Mouse (Mus musculus): ENCODE results near the gene Txndc17. TPM values are rescaled to one million over a fixed set of nuclear protein-coding genes. Genes with fewer than 3 reads are reported as not detected.

Gene Txndc17
- polyA plus RNA-seq, 1 experiment from 2014 or later = 184 TPM

- Histone ChIP-seq H3K4me1 (no peaks in the 10 kb centered on the region), H3K9ac (no peak overlapping the region), H3K27ac (no peak overlapping the region), H3K4me2 (no peak overlapping the region), H3K36me3 (no peaks in the 10 kb centered on the region), H3K27me3 (no peaks in the 10 kb centered on the region), H3K9me3 (no peaks in the 10 kb centered on the region), H3K4me3 (no peak overlapping the region)
- no peak for ATAC-seq (ENCODE audit: borderline replicate concordance, extremely low read depth, low FRiP score, low TSS enrichment)
- WGBS = 67% methylated on average over 10 of the region's 10 CpGs
Measured at GRCm38 (mm10) chr11:72226020-72226791, 18.9 kb downstream of the Txndc17 start.

DNA sequence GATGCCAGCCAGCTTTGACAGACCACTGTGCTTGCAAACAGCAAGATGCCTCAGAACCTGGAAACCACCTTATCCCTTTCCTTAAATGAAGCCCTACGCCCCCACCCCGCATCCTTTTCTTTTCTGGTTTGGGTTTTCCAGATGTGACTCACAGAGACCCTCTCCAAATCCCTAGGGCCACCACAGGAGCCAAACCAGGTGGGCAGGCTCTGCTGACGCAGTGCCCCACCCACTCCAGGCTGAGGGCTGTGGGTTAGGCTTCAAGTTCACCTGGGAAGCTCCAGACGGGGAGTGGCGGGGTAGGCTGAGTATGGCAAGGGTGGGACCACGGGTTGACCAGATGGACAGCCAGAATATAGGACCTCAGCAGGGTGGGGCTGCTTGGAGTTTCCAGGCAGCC is 19.6 kb downstream of the Txndc17 start:
- 73% methylated on average over 6 of the region's 6 CpGs for WGBS
- no peaks in the 10 kb centered on the region for H3K4me1 ChIP-seq
- H3K9me3 ChIP-seq = no peaks in the 10 kb centered on the region
- no peak overlapping the region for H3K9ac ChIP-seq
- H3K4me2 ChIP-seq = no peak overlapping the region
- no peaks in the 10 kb centered on the region for H3K36me3 ChIP-seq
- H3K27me3 ChIP-seq = no peaks in the 10 kb centered on the region
- no peak for ATAC-seq (ENCODE audit: borderline replicate concordance, extremely low read depth, low FRiP score, low TSS enrichment)
- no peak overlapping the region for H3K4me3 ChIP-seq
- H3K27ac ChIP-seq = no peak overlapping the region

DNA sequence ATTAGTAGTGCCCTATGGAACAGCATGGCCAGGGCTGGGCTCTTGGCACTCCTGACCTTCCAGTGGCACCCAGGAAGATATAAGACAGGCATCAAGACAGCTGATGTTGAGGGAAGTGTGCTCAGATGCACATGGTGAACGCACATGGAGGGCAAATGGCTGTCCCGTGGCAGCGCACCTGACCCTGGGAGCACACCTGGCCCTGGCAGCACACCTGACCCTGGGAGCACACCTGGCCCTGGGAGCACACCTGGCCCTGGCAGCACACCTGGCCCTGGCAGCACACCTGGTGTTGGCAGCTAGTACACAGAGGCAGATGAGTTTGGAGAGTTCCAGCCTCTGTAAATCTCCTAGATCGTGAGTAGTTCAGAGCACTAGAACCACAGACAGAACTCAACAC is 21.2 kb downstream of the Txndc17 start:
- H3K27ac ChIP-seq = no peak overlapping the region
- H3K9me3 ChIP-seq = no peaks in the 10 kb centered on the region
- H3K4me2 ChIP-seq = no peak overlapping the region
- H3K4me1 ChIP-seq = no peaks in the 10 kb centered on the region
- ATAC-seq (ENCODE audit: borderline replicate concordance, extremely low read depth, low FRiP score, low TSS enrichment) = no peak
- no peak overlapping the region for H3K9ac ChIP-seq
- H3K4me3 ChIP-seq = no peak overlapping the region
- no peaks in the 10 kb centered on the region for H3K36me3 ChIP-seq
- 90% methylated on average over 4 of the region's 4 CpGs for whole genome bisulfite sequencing
- no peaks in the 10 kb centered on the region for H3K27me3 ChIP-seq

- Histone ChIP-seq H3K4me2 (no peak overlapping the region), H3K36me3 (no peaks in the 10 kb centered on the region), H3K4me1 (no peaks in the 10 kb centered on the region), H3K27ac (no peak overlapping the region), H3K9me3 (no peaks in the 10 kb centered on the region), H3K27me3 (no peaks in the 10 kb centered on the region), H3K9ac (no peak overlapping the region), H3K4me3 (no peak overlapping the region)
- WGBS = 83% methylated on average over 7 of the region's 7 CpGs
- ATAC-seq (ENCODE audit: borderline replicate concordance, extremely low read depth, low FRiP score, low TSS enrichment) = no peak
Measured at GRCm38 (mm10) chr11:72232068-72232467, 24.7 kb downstream of the Txndc17 start.

GRCm38 (mm10) chr11:72232991-72233390 is 25.6 kb downstream of the Txndc17 start:
- no peak overlapping the region for H3K27ac ChIP-seq
- no peak overlapping the region for H3K4me3 ChIP-seq
- no peaks in the 10 kb centered on the region for H3K27me3 ChIP-seq
- no peaks in the 10 kb centered on the region for H3K9me3 ChIP-seq
- no peak overlapping the region for H3K4me2 ChIP-seq
- no peak for ATAC-seq (ENCODE audit: borderline replicate concordance, extremely low read depth, low FRiP score, low TSS enrichment)
- H3K36me3 ChIP-seq = no peaks in the 10 kb centered on the region
- no peaks in the 10 kb centered on the region for H3K4me1 ChIP-seq
- H3K9ac ChIP-seq = no peak overlapping the region
- 42% methylated on average over 1 of the region's 1 CpGs for WGBS

- no peak overlapping the region for H3K9ac ChIP-seq
- WGBS = 62% methylated on average over 5 of the region's 5 CpGs
- no peaks in the 10 kb centered on the region for H3K36me3 ChIP-seq
- no peaks in the 10 kb centered on the region for H3K27me3 ChIP-seq
- H3K4me1 ChIP-seq = no peaks in the 10 kb centered on the region
- H3K27ac ChIP-seq = no peak overlapping the region
- H3K4me2 ChIP-seq = no peak overlapping the region
- ATAC-seq (ENCODE audit: borderline replicate concordance, extremely low read depth, low FRiP score, low TSS enrichment) = no peak
- no peaks in the 10 kb centered on the region for H3K9me3 ChIP-seq
- H3K4me3 ChIP-seq = no peak overlapping the region
Measured at GRCm38 (mm10) chr11:72234013-72234412, 26.7 kb downstream of the Txndc17 start.

DNA sequence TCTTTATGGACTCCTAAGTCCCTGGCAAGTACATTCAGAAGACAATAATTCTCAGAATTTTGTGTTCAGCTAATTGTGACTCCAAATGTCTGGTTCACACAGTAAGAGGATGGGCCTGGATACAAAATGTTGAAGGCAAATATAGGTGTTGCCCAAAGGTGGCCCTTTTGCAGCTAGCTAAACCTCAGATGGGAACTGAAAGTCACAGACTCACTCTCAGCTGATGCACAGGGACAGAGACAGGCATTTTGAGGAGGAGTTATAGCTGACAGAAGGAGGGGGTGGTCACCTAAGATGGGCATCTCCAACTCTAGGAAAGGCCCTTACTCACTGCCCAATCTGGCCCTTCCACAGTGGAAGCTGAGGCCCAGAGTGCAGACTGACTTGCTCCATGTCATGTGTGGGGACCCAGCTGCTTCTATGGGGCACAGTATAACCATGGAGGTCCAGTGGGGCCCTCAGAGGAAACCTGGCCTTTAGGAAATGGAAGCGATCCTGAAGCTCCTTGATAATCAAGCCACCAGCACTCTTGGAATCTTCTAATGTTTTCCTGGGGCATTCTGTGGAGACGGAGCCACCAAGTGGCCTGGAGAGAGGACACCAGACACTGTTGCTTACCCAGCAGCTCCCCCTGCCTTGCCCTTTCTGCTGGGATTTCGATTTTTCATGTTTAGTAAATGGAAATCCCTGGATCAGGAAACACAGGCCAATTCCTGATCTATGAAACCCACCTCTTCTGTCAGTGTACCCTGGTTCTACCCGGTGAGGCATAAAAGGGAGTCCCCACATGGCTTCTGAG is 32.9 kb downstream of the Txndc17 start:
- Histone ChIP-seq H3K4me1 (no peaks in the 10 kb centered on the region), H3K27ac (no peak overlapping the region), H3K4me2 (no peak overlapping the region), H3K9me3 (no peaks in the 10 kb centered on the region), H3K4me3 (no peak overlapping the region), H3K27me3 (no peaks in the 10 kb centered on the region), H3K36me3 (no peaks in the 10 kb centered on the region), H3K9ac (no peak overlapping the region)
- ATAC-seq (ENCODE audit: borderline replicate concordance, extremely low read depth, low FRiP score, low TSS enrichment) = no peak
- 65% methylated on average over 4 of the region's 4 CpGs for WGBS

GRCm38 (mm10) chr11:72245196-72245753 is 37.9 kb downstream of the Txndc17 start:
- WGBS = 80% methylated on average over 8 of the region's 8 CpGs
- Histone ChIP-seq H3K4me2 (no peak overlapping the region), H3K27me3 (no peaks in the 10 kb centered on the region), H3K36me3 (no peaks in the 10 kb centered on the region), H3K9ac (no peak overlapping the region), H3K4me1 (no peaks in the 10 kb centered on the region), H3K9me3 (no peaks in the 10 kb centered on the region), H3K4me3 (no peak overlapping the region), H3K27ac (no peak overlapping the region)
- ATAC-seq (ENCODE audit: borderline replicate concordance, extremely low read depth, low FRiP score, low TSS enrichment) = no peak

DNA sequence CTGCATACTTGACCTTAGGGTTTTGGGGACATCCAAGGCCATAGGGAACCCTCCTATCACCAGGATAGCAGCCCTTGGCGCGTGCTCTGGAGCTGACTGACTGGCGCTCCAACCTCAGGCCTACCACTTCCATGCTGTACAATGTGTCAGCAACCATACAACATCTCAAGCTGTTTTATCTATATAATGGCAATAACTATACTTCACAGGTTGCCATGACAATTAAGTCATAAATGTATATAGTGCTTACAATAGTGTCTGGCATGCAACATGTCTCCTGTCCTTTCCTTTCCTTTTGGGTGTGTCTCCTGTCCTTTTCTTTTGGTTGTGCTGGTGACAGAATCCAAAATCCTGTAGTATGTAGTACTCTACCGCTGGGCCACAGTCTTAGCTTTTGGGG is 48.3 kb downstream of the Txndc17 start:
- 84% methylated on average over 4 of the region's 4 CpGs for WGBS
- no peak overlapping the region for H3K4me3 ChIP-seq
- no peak for ATAC-seq (ENCODE audit: borderline replicate concordance, extremely low read depth, low FRiP score, low TSS enrichment)
- no peaks in the 10 kb centered on the region for H3K36me3 ChIP-seq
- H3K27ac ChIP-seq = no peak overlapping the region
- H3K4me1 ChIP-seq = no peaks in the 10 kb centered on the region
- H3K9me3 ChIP-seq = no peaks in the 10 kb centered on the region
- H3K9ac ChIP-seq = no peak overlapping the region
- H3K27me3 ChIP-seq = no peaks in the 10 kb centered on the region
- no peak overlapping the region for H3K4me2 ChIP-seq

- Histone ChIP-seq H3K9ac (no peak overlapping the region), H3K9me3 (no peaks in the 10 kb centered on the region)
Measured at GRCm38 (mm10) chr11:72256441-72256840, 49.1 kb downstream of the Txndc17 start.

More at GRCm38 (mm10) chr11:72256441-72256840, 49.1 kb downstream of the Txndc17 start:
- ATAC-seq (ENCODE audit: borderline replicate concordance, extremely low read depth, low FRiP score, low TSS enrichment) = no peak
- Histone ChIP-seq H3K27me3 (no peaks in the 10 kb centered on the region), H3K36me3 (no peaks in the 10 kb centered on the region), H3K4me3 (no peak overlapping the region), H3K4me1 (no peaks in the 10 kb centered on the region), H3K27ac (no peak overlapping the region), H3K4me2 (no peak overlapping the region)
- 51% methylated on average over 2 of the region's 2 CpGs for WGBS

All from lung, embryonic 15.5 days (tissue).